Mouse (Mus musculus): ENCODE results near the gene Zdhhc21. TPM values are rescaled to one million over a fixed set of nuclear protein-coding genes. Genes with fewer than 3 reads are reported as not detected.

The Zdhhc21 gene
- polyA plus RNA-seq (2012; rRNA removed): 11.6 and 12.0 TPM in 2 replicates

DNA sequence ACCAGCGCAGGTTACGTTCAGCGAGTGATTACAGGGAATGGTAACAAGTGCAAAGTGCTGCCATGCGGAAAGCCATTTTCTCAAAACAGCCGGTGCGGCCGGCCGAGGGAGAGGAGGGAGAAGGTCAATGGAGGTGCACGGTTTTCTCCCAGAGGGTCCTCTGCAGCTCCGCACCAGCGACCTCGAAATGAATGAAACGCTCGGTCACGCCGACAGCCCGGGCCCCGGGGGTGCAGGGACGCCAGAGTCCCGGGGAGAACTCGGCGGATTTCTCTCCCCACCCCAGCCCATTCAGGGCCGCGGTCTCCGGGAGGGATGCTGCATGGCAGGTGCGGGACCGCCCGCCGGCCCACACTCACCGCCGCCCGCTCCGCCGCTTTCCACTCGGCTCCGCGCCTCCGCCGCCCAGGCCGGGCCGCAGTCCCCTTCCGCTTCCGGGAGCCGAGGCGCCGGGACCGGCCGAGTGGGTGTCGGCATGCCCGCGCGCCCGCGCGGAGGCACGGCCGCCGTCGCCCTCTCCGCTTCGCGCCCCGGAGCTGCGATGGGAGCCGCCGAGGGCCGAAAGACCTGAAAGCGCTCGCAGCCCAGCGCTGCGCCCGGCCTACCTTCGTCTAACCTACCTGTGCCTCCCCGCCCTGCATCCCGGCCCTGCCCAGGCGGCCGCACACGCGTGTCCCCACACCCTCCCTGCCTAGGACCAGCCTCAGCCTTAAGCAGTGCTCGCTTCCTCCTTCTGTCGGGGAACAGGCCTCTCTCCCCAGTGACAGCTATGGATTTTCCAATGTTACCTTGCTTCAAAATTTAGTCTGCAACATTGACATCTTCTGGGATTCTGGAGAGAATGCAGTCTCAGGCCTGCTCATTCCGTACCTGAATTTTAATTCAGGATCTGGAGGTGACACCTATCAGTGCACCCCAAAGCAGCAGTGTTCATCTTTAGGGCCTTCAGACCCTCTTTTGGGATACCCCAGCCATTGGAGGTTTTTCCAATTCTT is at the start of gene Zdhhc21:
Gene Zdhhc21, minus strand, starts transcription at position 828 of the 995 bp plus-strand sequence.

GRCm38 (mm10) chr4:82884636-82885534 is 25.1 kb upstream of the Zdhhc21 start, which contains the start of gene Cer1:
Cer1 (minus strand) TSS chr4:82885148.

Other genes with a start within 250 kb of the Zdhhc21 start
- 65.2 and 92.0 TPM in 2 replicates for gene Nfib, start 154.2 kb downstream of the Zdhhc21 start, polyA plus RNA-seq (2012; rRNA removed)
- gene Cer1, start 25.2 kb upstream of the Zdhhc21 start, polyA plus RNA-seq (2012; rRNA removed): 0.17 and 0.20 TPM in 2 replicates
- 5.6 and 8.3 TPM in 2 replicates for gene Frem1, start 192.4 kb upstream of the Zdhhc21 start, polyA plus RNA-seq (2012; rRNA removed)

All from central nervous system, embryonic 14 days (tissue).